Mouse (Mus musculus) skeletal muscle tissue, adult 2 months (tissue): ENCODE measurements around the gene Ttc30a2.

Experiments used
- DNase-seq: peaks from one replicate; pipeline ENCODE4 v3.0.0-alpha.2; 2012; ENCODE audit warnings: low read depth, low spot score

Ttc30a2 gene

DNA sequence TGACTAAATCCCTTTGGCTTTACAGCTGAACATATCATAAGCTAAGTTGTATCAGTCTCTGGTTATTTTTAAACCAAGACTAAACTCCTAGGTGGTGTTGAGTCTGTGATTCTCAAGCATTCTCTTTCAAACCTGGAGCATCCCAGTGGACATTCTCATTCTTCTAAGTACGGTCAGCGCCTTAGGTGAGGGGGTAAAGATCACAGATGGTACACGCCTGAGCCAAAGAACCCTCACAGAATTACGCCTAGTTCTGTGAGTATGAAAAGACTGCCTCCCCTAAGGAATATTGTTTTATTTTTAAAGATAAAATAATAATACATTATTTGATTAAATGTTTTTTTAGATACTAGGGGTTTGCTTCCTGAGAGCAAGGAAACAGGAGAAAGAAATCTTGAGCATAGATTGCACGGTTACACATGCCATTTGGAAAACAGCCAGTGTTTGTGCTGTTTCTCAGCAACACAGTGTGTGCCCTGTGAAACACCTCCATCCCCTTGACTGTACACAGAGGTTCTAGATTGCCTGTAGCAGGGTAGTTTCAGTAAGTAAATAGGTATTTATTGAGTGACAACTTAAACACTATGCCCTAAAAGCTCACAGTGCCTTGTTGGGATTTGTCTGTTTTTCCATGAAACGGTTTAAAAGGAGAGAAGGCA lies 48.1 kb downstream of the Ttc30a2 start:
- no peak for DNase-seq

DNA sequence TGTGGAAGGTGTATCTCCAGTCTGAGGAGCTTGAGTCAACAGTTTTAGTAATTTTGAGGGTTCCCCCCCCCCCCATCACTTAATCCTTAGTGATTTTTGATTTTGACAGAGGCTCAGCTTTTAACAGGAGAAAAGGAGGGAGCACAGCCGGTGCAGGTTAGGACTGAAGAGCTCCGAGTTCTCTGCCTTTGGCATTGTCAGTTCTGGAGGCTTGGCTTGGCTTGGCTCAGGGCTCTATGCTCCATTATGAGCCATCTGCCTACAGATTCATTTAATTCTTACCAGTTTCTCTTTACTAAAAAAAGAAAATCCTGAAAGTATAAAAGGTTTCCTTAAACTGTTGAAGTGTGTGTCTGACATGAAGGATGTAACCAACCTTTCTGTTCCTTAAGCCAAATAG lies 48.8 kb downstream of the Ttc30a2 start:
- no peak for DNase-seq

DNA sequence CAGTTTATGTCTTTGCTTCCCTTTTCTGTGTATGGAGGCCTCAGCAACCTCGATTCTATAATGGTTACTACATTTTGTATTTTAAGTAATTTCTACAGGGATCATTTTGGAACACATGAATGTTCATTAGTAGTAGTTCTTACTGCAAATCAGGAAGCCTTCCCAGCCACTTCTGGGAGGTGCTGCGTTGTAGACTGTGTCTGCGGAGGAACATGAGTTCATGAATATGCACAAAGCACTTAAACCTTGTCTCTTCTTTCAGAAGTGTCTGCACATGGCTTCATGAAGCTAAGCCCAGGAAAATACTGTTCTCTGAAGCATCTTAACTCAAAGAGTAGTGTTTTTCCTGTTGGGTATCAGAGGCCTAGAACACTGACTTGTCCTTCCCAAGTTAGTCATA lies 50.0 kb downstream of the Ttc30a2 start:
- no peak for DNase-seq

GRCm38 (mm10) chr2:75926061-75926460 lies 51.9 kb downstream of the Ttc30a2 start:
- no peak for DNase-seq
